Mouse (Mus musculus): ENCODE data around the gene Pdlim5.

Pdlim5 gene

DNA sequence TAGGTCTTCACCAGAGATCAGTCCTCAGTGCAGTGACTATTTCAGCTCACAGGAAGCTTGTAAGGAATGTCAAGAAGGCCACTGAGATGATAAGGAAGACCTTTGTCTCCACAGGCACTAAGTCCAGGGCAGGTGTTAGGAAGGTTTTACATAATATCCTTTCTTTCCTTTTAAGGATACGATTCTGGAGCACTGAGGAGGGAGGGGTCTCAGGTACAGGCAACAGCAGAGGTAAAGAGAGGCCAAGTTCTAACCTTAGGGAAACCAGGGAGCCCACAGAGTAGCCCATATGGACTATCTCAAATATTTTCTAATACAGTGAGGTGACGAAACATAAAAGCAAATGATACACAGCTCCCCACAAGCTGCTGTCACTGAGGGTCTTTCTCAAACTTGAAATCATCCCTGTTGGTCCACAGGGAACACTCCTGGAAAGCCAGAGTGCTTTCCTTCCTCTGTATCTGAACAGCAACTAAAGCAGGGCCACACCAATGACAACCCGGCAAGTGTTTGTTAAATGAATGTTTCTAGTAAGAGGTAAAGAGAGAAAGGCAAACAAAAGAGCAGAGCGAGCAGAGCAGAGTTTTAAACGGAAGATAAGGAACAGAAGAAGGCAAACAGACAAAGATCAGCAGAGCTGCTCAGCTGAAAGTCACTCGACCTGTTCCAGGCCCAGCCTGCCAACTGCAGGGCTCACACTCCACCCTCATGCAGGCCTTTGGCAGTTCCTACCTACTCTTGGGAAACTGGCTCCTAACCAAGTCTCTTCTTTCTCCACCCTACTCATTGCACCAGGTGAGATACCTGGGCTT lies 55.9 kb downstream of the Pdlim5 start:
- no peak for DNase-seq (ENCODE audit: low spot score)

DNA sequence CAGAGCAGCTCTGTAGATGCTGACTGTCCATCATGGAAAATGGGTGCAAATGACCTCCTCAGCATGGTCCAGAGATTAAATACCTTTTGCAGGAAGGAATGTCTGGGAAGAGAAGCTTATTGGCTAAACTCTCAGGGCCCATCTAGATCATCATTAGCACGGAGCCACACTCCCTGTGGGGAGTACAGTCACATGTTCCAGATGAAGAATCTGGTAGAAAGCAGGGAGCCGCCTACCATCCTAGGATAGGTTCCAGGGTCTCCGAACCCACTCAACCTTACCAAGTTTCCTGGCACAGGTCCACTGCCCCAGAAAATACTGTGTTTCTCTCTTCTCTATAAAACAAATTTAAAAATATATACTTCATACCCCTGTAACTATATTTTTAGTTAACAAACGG lies 57.4 kb downstream of the Pdlim5 start:
- DNase-seq (ENCODE audit: low spot score), result no peak

DNA sequence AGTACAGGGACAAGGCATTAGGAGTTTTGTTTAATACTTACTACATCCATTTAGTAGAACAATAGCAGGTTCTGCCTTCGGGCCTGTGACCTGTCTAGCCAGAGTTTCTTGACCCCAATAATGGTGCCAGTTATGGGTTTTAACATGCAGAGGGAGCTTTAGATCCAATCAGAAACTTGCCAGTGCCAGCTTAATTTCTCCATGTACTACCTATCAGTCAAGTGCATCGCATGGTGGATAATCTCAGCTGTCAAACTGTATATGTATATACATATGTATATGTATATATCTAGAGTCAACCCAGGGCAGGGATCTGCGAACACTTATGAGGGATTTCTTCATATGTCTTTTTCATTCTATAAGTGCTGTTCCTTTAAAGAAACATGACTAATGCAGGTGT lies 61.0 kb downstream of the Pdlim5 start:
- DNase-seq (ENCODE audit: low spot score), result no peak

DNA sequence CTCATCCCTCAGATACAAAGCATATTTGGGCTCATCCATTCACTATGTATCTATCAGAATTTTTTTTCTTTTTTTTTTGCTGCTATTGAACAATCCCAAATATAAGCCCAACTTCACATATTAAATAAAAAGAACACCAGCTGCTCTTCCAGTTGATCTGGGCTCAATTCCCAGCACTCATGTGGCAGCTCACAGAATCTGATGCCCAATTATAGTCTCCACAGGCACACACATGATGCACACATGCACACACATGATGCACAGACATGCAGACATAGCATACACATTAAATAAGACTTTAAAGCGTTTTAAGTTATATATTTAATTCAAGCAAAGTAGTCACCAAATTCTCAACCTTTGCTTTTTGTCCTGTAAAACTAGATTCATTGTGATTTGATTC lies 62.0 kb downstream of the Pdlim5 start:
- no peak for DNase-seq (ENCODE audit: low spot score)

DNA sequence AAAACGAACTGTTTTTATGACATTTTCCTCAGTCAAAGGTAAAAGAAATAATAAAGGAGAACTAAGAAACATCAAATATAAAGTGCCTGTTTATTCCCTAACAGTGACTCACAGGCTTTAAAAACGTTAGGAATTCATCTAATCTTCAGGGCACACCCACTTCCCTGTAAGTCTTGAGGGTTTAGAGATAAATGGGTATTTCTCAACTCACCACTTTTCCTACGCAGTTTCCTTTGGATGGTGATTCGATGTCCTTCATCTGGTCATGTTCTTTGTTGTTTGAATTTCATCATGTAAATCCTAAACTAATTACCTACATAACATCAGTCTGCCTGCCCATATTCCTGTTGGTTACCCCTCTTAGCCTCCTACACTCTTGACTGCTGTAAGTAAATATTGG lies 62.8 kb downstream of the Pdlim5 start:
- DNase-seq (ENCODE audit: low spot score), result no peak

DNA sequence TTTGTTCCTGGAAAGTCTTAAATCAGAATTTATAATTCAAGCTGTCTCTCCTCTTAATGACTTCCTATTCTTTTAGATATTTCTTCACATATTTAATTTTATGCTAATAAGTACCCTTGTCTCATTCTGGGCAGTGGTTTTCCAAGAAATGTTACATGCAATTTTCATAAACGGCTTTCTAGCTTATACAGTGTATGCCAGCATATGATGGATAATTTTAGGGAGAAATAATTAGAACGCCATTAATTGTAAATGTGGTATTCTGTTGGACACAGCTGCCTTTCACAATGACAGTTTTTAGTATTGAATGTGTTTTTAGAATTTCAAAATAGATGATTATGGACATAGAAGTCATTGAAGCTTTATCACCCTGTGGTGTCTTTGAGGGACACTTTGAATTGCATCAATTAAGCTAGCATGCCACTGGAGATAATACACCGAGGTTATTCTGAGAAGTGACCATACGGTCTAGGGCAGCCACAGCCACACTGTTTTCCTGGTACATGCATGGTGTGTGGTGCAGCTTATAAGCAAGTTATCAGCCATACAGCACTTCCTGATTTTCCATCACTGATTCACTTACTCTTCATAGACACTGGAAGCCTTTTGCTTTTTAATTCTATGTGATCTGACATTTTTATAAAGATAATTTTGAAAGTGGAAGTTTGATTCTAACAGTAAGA lies 63.5 kb downstream of the Pdlim5 start:
- no peak for DNase-seq (ENCODE audit: low spot score)

DNA sequence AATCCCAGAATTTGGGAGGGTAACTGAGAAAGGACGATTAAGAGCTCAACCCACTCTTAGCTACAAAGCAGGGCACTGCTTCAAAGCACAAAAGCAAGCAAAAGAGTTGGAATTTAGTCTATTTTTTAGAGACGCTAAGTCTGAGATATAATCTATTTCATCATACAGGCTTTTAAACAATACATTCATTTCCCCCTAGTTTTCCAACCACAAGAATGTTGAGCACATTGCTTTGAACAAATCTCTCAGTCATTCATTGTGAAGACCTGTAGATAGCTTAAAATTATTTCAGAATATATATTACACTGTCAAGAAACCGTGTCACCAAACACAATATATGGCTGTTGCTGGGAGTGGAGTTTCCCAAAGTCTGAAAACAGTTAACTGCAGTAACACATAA lies 65.1 kb downstream of the Pdlim5 start:
- no peak for DNase-seq (ENCODE audit: low spot score)

DNA sequence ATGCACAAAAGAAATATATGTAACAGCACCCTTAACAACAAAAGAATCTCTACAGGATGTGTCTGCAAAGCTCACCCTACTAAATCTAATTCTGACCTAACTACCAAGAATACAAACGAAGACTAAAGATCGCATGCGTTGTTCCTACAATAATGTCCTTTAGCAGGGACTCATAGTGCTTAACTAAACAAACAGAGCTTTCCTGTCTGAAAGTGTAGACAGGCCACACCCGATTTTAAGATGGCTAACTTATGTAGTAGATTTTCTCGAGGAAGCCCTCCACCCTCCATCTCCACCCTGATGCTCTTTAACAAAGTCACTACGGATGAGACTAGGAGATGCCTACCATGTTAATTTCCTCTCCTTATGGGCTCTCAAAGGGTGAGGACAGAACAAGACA lies 71.9 kb downstream of the Pdlim5 start:
- no peak for DNase-seq (ENCODE audit: low spot score)

DNA sequence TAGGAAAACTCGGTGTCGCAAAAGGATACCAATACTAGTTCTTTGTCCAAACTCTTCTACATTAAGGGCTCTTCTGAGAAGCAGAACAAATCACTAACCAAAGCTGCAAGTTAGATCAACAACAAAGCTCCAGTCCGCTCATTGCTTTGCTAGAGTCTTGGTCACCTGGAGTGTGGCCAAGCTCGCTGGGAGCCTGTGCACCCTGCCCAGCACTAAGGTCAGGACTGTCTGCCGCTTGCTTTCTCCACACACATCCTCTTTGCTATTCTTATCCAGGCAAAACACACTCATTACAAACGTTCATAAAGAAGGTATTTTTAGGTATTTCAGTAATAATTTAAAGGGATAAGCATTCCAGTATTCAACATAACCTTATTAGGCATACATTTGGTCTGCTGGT lies 73.6 kb downstream of the Pdlim5 start:
- DNase-seq (ENCODE audit: low spot score), result no peak

GRCm38 (mm10) chr3:142318147-142318546 lies 77.3 kb downstream of the Pdlim5 start:
- no peak for DNase-seq (ENCODE audit: low spot score)

DNA sequence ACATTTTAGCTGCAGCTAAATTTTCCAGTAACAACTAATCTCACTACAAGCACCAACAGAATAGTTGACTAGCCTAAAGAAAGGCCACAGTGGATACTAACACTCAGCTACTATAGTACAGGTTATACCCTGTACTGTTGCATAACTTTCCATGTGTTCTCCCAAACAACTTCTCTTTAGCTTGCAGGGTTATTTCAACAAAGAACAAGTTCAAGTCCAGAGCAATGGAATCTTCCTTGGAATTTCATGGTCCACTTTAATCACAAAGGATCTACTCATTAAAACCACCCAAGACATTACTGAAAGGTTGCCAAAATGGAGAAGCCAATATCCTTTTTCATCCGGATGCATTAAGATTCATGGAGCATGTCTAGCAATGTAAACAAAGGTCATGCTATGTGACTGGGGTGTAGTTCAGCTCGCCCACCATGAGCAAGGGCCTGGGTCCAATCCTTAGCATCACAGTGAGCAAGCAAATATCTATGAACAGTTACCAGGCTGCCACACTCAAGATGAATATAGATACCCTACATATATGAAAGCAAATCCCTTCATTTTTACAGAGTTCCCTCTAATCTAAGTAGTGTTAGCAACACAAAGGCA lies 79.3 kb downstream of the Pdlim5 start:
- no peak for DNase-seq (ENCODE audit: low spot score)

GRCm38 (mm10) chr3:142311075-142311474 lies 84.4 kb downstream of the Pdlim5 start:
- DNase-seq (ENCODE audit: low spot score), result no peak

DNA sequence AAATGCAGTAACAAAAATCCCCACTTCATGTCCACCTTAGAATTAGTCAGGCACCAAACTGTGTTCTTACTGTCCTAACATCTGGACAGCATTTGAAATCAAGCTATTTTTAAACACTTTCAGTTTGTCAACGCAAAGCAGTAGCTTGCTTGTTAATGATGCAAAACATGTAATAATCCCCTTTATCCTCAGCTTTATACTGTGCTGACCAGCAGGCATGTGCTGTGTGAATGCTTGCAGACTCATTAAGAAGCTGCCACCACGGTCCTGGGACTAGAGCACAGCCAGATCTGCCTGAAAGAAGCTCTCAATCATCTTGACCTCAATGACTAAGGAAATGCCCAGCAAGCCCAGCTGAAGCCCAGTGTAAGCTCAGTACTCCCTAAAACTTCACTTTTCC lies 85.0 kb downstream of the Pdlim5 start:
- no peak for DNase-seq (ENCODE audit: low spot score)

DNA sequence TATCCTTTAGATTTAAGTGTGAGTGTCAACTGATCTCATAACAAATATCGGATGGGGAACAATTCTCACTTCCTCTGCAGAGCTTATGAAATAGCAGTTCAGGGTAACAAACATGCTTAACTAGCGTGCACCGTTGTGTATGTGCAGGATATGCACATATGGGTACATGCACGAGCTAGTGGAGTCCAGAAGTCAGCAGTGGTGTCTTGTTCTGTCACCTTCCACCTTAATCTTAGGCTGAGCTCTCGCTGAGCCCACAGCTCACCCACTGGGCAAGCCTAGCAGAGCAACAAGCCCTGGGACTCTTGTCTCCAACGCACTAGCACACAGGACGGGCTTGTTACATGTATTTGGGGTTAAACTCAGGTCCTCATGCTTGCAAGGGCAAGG lies 100.2 kb downstream of the Pdlim5 start:
- no peak for DNase-seq (ENCODE audit: low spot score)

- DNase-seq (ENCODE audit: low spot score), result no peak
These were observed 100.7 kb downstream of the Pdlim5 start for GRCm38 (mm10) chr3:142294616-142295286.

- DNase-seq (ENCODE audit: low spot score), result no peak
These were observed 101.9 kb downstream of the Pdlim5 start for GRCm38 (mm10) chr3:142293561-142293960.

DNA sequence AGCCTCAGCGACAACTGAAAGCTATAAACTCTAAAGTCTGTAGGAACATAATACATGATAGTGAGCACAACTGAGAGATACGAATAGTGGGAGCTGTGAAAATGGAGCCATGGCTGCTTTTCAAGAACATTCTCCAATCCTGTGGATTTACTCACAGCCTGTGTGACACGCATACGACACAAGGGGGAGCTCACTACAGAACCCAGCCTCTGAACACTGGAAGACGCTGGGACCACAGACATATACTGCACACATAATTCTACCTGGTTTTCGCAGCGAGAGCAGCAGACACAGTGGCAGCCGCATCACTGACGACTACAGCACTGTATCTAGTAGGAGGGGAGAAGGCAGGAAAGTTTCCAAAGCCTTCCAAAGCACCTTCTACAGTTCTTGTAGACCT lies 112.8 kb downstream of the Pdlim5 start:
- no peak for DNase-seq (ENCODE audit: low spot score)

- no peak for DNase-seq (ENCODE audit: low spot score)
These were observed 113.8 kb downstream of the Pdlim5 start for GRCm38 (mm10) chr3:142281656-142282055.

GRCm38 (mm10) chr3:142281093-142281445 lies 114.4 kb downstream of the Pdlim5 start:
- no peak for DNase-seq (ENCODE audit: low spot score)

DNA sequence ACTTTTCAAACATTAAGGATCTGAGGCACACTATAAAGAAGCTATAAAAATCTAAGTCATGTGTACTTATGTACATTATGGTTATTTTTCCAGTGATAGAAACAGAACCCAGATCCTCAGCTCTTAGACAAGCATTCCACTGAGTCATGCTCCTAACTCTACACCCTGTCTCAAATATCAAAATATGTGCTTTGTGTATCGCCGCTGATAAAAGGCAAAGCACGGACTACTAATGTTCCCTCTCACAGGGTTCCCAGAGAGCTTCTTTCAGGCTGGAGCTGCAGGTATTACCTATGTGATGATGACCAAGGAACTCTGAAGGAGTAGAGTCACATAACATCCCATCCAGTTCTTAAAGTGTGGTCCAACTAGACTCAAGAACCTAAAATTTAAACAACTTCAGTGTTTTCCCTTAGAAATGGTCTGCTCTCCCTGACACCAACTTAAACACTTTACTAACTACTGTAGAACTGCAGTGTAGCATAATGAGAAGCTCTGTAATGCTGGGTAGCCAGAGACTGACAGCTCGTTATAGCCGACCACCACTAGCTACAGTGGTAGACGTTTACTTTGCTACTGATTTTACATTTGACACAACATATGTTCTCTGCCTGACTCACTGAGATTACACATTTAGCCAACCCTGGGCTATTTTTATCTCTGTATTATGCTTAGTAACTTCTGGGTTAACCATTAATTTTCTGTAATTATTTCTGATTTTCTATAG lies 115.0 kb downstream of the Pdlim5 start:
- no peak for DNase-seq (ENCODE audit: low spot score)

DNA sequence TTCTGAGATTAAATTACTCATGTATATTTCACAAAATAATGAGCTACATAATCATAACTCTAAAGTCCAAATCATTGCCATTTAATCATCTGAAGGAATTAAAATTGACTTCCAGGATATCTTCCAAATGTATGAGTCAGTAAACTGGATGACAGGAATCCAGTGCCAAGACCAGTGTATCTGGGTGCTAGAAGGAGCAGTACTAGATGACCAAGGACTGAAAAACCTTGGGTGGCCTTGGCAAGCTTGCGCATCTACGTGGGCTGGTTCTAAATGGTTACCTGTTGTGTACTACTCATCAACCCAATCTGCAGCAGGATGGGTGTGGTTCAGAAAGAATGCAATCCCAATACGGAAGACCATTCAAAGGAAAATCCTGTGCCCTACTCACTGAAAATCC lies 116.5 kb downstream of the Pdlim5 start:
- no peak for DNase-seq (ENCODE audit: low spot score)

DNA sequence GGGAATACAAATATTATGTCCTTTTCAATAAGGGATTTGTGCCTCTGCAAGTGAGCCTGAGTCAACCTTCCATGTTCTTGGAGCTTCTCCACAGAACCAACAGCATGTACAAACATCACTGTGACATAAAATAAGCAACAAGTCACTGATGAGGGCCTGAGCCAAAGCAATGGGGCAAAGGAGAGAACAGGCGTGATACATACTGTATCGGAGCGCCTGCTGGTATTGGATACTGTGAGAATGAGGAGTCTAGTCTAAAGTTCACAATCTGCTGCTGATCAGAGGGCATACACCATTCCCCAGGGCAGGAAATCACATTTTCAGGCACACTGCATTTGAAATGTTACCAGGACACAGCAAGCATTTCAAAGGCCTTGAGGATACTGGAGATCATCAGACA lies 119.0 kb downstream of the Pdlim5 start:
- DNase-seq (ENCODE audit: low spot score), result no peak
